Mouse (Mus musculus) neural tube, embryonic 11.5 days (tissue): Measurements from ENCODE around the gene 1700001P01Rik. TPM values are rescaled to one million over a fixed set of nuclear protein-coding genes. Genes with fewer than 3 reads are reported as not detected.

Source experiments
- ATAC-seq: fragments of 200-750 bp; cut with Nextera tagmentation; 2 replicates; pipeline ENCODE4 v1.8.0; 2017; ENCODE audit warnings: moderate number of reproducible peaks, mild to moderate bottlenecking, moderate TSS enrichment, moderate library complexity; ENCODE audit not compliant: insufficient read depth, low FRiP score, low TSS enrichment
- DNase-seq: peaks from one replicate; pipeline ENCODE4 v3.0.0-alpha.2; 2015; ENCODE audit warnings: low spot score
- H3K27ac ChIP-seq: fragments of 300-500 bp; sonication (generic); 2 replicates; pipeline ENCODE4 v1.5.1; 2014; ENCODE audit warnings: low read depth, mild to moderate bottlenecking, low read length
- H3K27me3 ChIP-seq: fragments of 300-500 bp; sonication (generic); 2 replicates; pipeline ENCODE4 v1.6.1; 2014; ENCODE audit warnings: mild to moderate bottlenecking, low read length, mixed read lengths; ENCODE audit not compliant: control insufficient read depth, insufficient read depth
- H3K36me3 ChIP-seq: fragments of 300-500 bp; sonication (generic); 2 replicates; pipeline ENCODE4 v1.6.1; 2014; ENCODE audit warnings: mild to moderate bottlenecking, low read length, moderate library complexity, mixed read lengths; ENCODE audit not compliant: control insufficient read depth, insufficient read depth
- H3K4me1 ChIP-seq: fragments of 300-500 bp; sonication (generic); 2 replicates; pipeline ENCODE4 v1.6.1; 2014; ENCODE audit warnings: low read length, mixed read lengths; ENCODE audit not compliant: control insufficient read depth, insufficient read depth
- H3K4me2 ChIP-seq: fragments of 300-500 bp; sonication (generic); 2 replicates; pipeline ENCODE4 v1.6.1; 2014; ENCODE audit warnings: low read depth, mild to moderate bottlenecking, moderate library complexity
- H3K4me3 ChIP-seq: fragments of 300-500 bp; sonication (generic); 2 replicates; pipeline ENCODE4 v1.5.1; 2014; ENCODE audit warnings: low read depth, low read length
- H3K9ac ChIP-seq: fragments of 300-500 bp; sonication (generic); 2 replicates; pipeline ENCODE4 v1.6.1; 2014; ENCODE audit warnings: mild to moderate bottlenecking, low read length
- H3K9me3 ChIP-seq: fragments of 300-500 bp; sonication (generic); 2 replicates; pipeline ENCODE4 v1.6.1; 2016; ENCODE audit warnings: low read length; ENCODE audit not compliant: control insufficient read depth
- WGBS: fragments of 180-500 bp; shearing (Covaris S2); extraction: QIAGEN DNeasy Blood & Tissue Kit; methylation state at CpG from one replicate; pipeline ENCODE4 v1.1.7; 2014; 5-methylcytosine and 5-hydroxymethylcytosine counted together
- polyA plus RNA-seq: library from polyadenylated mRNA; unstranded; fragments of >200 nt; fragmentation: Nextera tagmentation; extraction: Ambion mirVana; gene quantifications from 2 replicates; pipeline ENCODE4 v1.2.1, GENCODE M21; 2014

The 1700001P01Rik gene
- polyA plus RNA-seq, 1 experiment from 2014 or later: not detected

GRCm38 (mm10) chr11:97777129-97777529 lies 1.4 kb upstream of the 1700001P01Rik start:
- 47% methylated on average over 2 of the region's 2 CpGs for WGBS
- H3K9ac ChIP-seq: no peak overlapping the region
- H3K36me3 ChIP-seq: peaks cover 31% of the 10 kb centered on the region
- H3K27ac ChIP-seq: no peak overlapping the region
- peaks cover 15% of the 10 kb centered on the region for H3K4me1 ChIP-seq
- ATAC-seq: no peak
- peak; percentile 48 for DNase-seq
- no peaks in the 10 kb centered on the region for H3K27me3 ChIP-seq
- no peaks in the 10 kb centered on the region for H3K9me3 ChIP-seq
- H3K4me2 ChIP-seq: no peak overlapping the region
- H3K4me3 ChIP-seq: no peak overlapping the region

- peaks cover 31% of the 10 kb centered on the region for H3K36me3 ChIP-seq
- H3K9me3 ChIP-seq: no peaks in the 10 kb centered on the region
- H3K4me3 ChIP-seq: no peak overlapping the region
- DNase-seq: no peak
- no peak overlapping the region for H3K9ac ChIP-seq
- WGBS: 58% methylated on average over 5 of the region's 5 CpGs
- peaks cover 15% of the 10 kb centered on the region for H3K4me1 ChIP-seq
- H3K27me3 ChIP-seq: no peaks in the 10 kb centered on the region
- H3K27ac ChIP-seq: no peak overlapping the region
- no peak for ATAC-seq
- no peak overlapping the region for H3K4me2 ChIP-seq
Observed at GRCm38 (mm10) chr11:97776497-97777128, 895 bp upstream of the 1700001P01Rik start.

- ATAC-seq (no peak), DNase-seq (no peak)
- H3K4me1 ChIP-seq: peaks cover 5% of the 10 kb centered on the region
- H3K27me3 ChIP-seq: no peaks in the 10 kb centered on the region
- H3K27ac ChIP-seq: no peak overlapping the region
- H3K9me3 ChIP-seq: no peaks in the 10 kb centered on the region
- no peak overlapping the region for H3K4me2 ChIP-seq
- 74% methylated on average over 13 of the region's 13 CpGs for WGBS
- no peak overlapping the region for H3K4me3 ChIP-seq
- H3K36me3 ChIP-seq: peaks cover 26% of the 10 kb centered on the region
- no peak overlapping the region for H3K9ac ChIP-seq
Observed at GRCm38 (mm10) chr11:97775186-97775585, 532 bp downstream of the 1700001P01Rik start.

GRCm38 (mm10) chr11:97771410-97771809 lies 4.3 kb downstream of the 1700001P01Rik start:
- H3K9ac ChIP-seq: no peak overlapping the region
- no peaks in the 10 kb centered on the region for H3K9me3 ChIP-seq
- 85% methylated on average over 14 of the region's 14 CpGs for whole genome bisulfite sequencing
- H3K4me3 ChIP-seq: no peak overlapping the region
- H3K27me3 ChIP-seq: no peaks in the 10 kb centered on the region
- DNase-seq (no peak), ATAC-seq (no peak)
- no peaks in the 10 kb centered on the region for H3K36me3 ChIP-seq
- peaks cover 3% of the 10 kb centered on the region; the same call in 1 of the 2 replicates for H3K4me1 ChIP-seq
- H3K27ac ChIP-seq: no peak overlapping the region
- no peak overlapping the region for H3K4me2 ChIP-seq

- DNase-seq (no peak), ATAC-seq (no peak)
- WGBS: 36% methylated on average over 2 of the region's 2 CpGs
- Histone ChIP-seq H3K9ac (no peak overlapping the region), H3K4me1 (peaks cover 8% of the 10 kb centered on the region; the same call in 1 of the 2 replicates), H3K27ac (no peak overlapping the region), H3K9me3 (no peaks in the 10 kb centered on the region), H3K36me3 (no peaks in the 10 kb centered on the region), H3K4me3 (no peak overlapping the region), H3K4me2 (no peak overlapping the region), H3K27me3 (no peaks in the 10 kb centered on the region)
Observed at GRCm38 (mm10) chr11:97769704-97770103, 6.0 kb downstream of the 1700001P01Rik start.

- peak within 1 kb of the TSS; percentile 74 for H3K4me2 ChIP-seq
- peaks cover 8% of the 10 kb centered on the region for H3K36me3 ChIP-seq
- no peaks in the 10 kb centered on the region for H3K27me3 ChIP-seq
- peaks cover 8% of the 10 kb centered on the region; the same call in 1 of the 2 replicates for H3K4me1 ChIP-seq
- H3K9ac ChIP-seq: peak within 1 kb of the TSS; percentile 80
- DNase-seq (peak; percentile 97), ATAC-seq (peak; percentile 75)
- no peaks in the 10 kb centered on the region for H3K9me3 ChIP-seq
- peak within 1 kb of the TSS; percentile 72 for H3K27ac ChIP-seq
- H3K4me3 ChIP-seq: peak within 1 kb of the TSS; percentile 85
- WGBS: 1% methylated on average over 38 of the region's 38 CpGs
Observed at GRCm38 (mm10) chr11:97766154-97766881, 9.4 kb downstream of the 1700001P01Rik start, which contains the start of gene Cwc25. Gene Cwc25, minus strand, starts transcription at chr11:97766556.

GRCm38 (mm10) chr11:97761638-97762037 lies 14.1 kb downstream of the 1700001P01Rik start:
- H3K9ac ChIP-seq: no peak overlapping the region
- peaks cover 8% of the 10 kb centered on the region; the same call in 1 of the 2 replicates for H3K4me1 ChIP-seq
- no peaks in the 10 kb centered on the region for H3K27me3 ChIP-seq
- H3K9me3 ChIP-seq: no peaks in the 10 kb centered on the region
- no peak overlapping the region for H3K4me2 ChIP-seq
- DNase-seq: no peak
- H3K4me3 ChIP-seq: no peak overlapping the region
- H3K27ac ChIP-seq: no peak overlapping the region
- peaks cover 10% of the 10 kb centered on the region for H3K36me3 ChIP-seq
- no peak for ATAC-seq

- no peak for ATAC-seq
- Histone ChIP-seq H3K4me3 (no peak overlapping the region), H3K36me3 (peaks cover 12% of the 10 kb centered on the region), H3K27me3 (no peaks in the 10 kb centered on the region), H3K27ac (no peak overlapping the region), H3K4me1 (no peaks in the 10 kb centered on the region), H3K9ac (no peak overlapping the region; the same call in 1 of the 2 replicates), H3K9me3 (no peaks in the 10 kb centered on the region), H3K4me2 (no peak overlapping the region)
- WGBS: 88% methylated on average over 6 of the region's 6 CpGs
- no peak for DNase-seq
Observed at GRCm38 (mm10) chr11:97758942-97759341, 16.8 kb downstream of the 1700001P01Rik start.

- peaks cover 14% of the 10 kb centered on the region for H3K36me3 ChIP-seq
- no peak overlapping the region for H3K9ac ChIP-seq
- ATAC-seq (no peak), DNase-seq (no peak)
- no peak overlapping the region for H3K4me3 ChIP-seq
- no peak overlapping the region for H3K4me2 ChIP-seq
- no peaks in the 10 kb centered on the region for H3K27me3 ChIP-seq
- no peak overlapping the region for H3K27ac ChIP-seq
- H3K9me3 ChIP-seq: no peaks in the 10 kb centered on the region
- 87% methylated on average over 1 of the region's 1 CpGs for WGBS
- no peaks in the 10 kb centered on the region for H3K4me1 ChIP-seq
Observed at GRCm38 (mm10) chr11:97758125-97758524, 17.6 kb downstream of the 1700001P01Rik start.
